Mouse (Mus musculus): ENCODE measurements around the gene Sufu. TPM values are rescaled to one million over a fixed set of nuclear protein-coding genes. Genes with fewer than 3 reads are reported as not detected.
A peak's percentile ranks its signal among the peaks of the same experiment; 100 is the strongest.

The Sufu gene
- polyA plus RNA-seq, 1 experiment from 2014 or later = 5.7 TPM

GRCm38 (mm10) chr19:46484518-46484917 lies 87.8 kb downstream of the Sufu start:
- Histone ChIP-seq H3K9ac (ENCODE audit: low read depth, low read length) (no peak overlapping the region), H3K36me3 (ENCODE audit: control insufficient read depth, insufficient read depth) (no peaks in the 10 kb centered on the region), H3K4me3 (ENCODE audit: low read depth, low read length) (no peak overlapping the region), H3K27ac (ENCODE audit: low read length) (peak overlapping the region; percentile 65), H3K4me1 (ENCODE audit: control insufficient read depth, low read depth, low read length) (peaks cover 46% of the 10 kb centered on the region), H3K4me2 (ENCODE audit: low read depth, low read length) (no peak overlapping the region), H3K27me3 (ENCODE audit: control insufficient read depth, insufficient read depth, low read depth, low read length) (no peaks in the 10 kb centered on the region), H3K9me3 (replicated peaks; ENCODE audit: control insufficient read depth, low read length) (no peaks in the 10 kb centered on the region)
- ATAC-seq (ENCODE audit: low read depth) = peak; percentile 70
- 73% methylated on average over 5 of the region's 5 CpGs for WGBS (ENCODE audit: insufficient replicate concordance)

DNA sequence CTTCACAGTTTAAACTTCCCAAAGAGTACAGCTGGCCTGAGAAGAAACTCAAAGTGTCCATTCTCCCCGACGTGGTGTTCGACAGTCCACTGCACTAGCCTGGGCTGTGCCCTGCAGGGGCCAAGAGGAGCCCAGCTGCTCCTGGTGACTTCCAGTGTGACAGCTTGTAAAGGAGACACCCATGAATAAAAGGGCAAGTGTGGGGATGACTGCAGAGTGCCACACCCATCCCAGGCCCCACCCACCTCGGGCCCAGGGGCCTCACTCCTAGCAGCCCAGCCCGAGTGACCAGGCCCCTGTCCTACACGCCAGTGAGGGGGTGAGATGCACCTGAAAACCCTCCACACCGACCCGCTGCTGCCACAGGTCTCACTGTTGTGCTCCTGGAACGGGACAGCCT lies 89.2 kb downstream of the Sufu start:
- H3K4me1 ChIP-seq (ENCODE audit: control insufficient read depth, low read depth, low read length) = peaks cover 46% of the 10 kb centered on the region
- no peaks in the 10 kb centered on the region for H3K27me3 ChIP-seq (ENCODE audit: control insufficient read depth, insufficient read depth, low read depth, low read length)
- no peak for ATAC-seq (ENCODE audit: low read depth)
- 54% methylated on average over 9 of the region's 9 CpGs for WGBS (ENCODE audit: insufficient replicate concordance)
- H3K27ac ChIP-seq (ENCODE audit: low read length) = no peak overlapping the region
- H3K36me3 ChIP-seq (ENCODE audit: control insufficient read depth, insufficient read depth) = no peaks in the 10 kb centered on the region
- H3K9ac ChIP-seq (ENCODE audit: low read depth, low read length) = no peak overlapping the region
- no peaks in the 10 kb centered on the region for H3K9me3 ChIP-seq (replicated peaks; ENCODE audit: control insufficient read depth, low read length)
- H3K4me3 ChIP-seq (ENCODE audit: low read depth, low read length) = no peak overlapping the region
- H3K4me2 ChIP-seq (ENCODE audit: low read depth, low read length) = no peak overlapping the region

GRCm38 (mm10) chr19:46486709-46487108 lies 90.0 kb downstream of the Sufu start:
- H3K9ac ChIP-seq (ENCODE audit: low read depth, low read length) = no peak overlapping the region
- H3K4me2 ChIP-seq (ENCODE audit: low read depth, low read length) = no peak overlapping the region
- peaks cover 44% of the 10 kb centered on the region for H3K4me1 ChIP-seq (ENCODE audit: control insufficient read depth, low read depth, low read length)
- ATAC-seq (ENCODE audit: low read depth) = no peak
- H3K4me3 ChIP-seq (ENCODE audit: low read depth, low read length) = no peak overlapping the region
- 11% methylated on average over 2 of the region's 2 CpGs for WGBS (ENCODE audit: insufficient replicate concordance)
- H3K27ac ChIP-seq (ENCODE audit: low read length) = 0 out of 2 replicates have a peak overlapping the region, but pooled peaks have one; percentile 14
- H3K27me3 ChIP-seq (ENCODE audit: control insufficient read depth, insufficient read depth, low read depth, low read length) = no peaks in the 10 kb centered on the region
- no peaks in the 10 kb centered on the region for H3K9me3 ChIP-seq (replicated peaks; ENCODE audit: control insufficient read depth, low read length)
- H3K36me3 ChIP-seq (ENCODE audit: control insufficient read depth, insufficient read depth) = no peaks in the 10 kb centered on the region

- H3K36me3 ChIP-seq (ENCODE audit: control insufficient read depth, insufficient read depth) = no peaks in the 10 kb centered on the region
- no peak overlapping the region for H3K9ac ChIP-seq (ENCODE audit: low read depth, low read length)
- H3K27me3 ChIP-seq (ENCODE audit: control insufficient read depth, insufficient read depth, low read depth, low read length) = no peaks in the 10 kb centered on the region
- ATAC-seq (ENCODE audit: low read depth) = no peak
- H3K4me2 ChIP-seq (ENCODE audit: low read depth, low read length) = no peak overlapping the region
- no peak overlapping the region for H3K4me3 ChIP-seq (ENCODE audit: low read depth, low read length)
- peaks cover 22% of the 10 kb centered on the region for H3K4me1 ChIP-seq (ENCODE audit: control insufficient read depth, low read depth, low read length)
- no peak overlapping the region for H3K27ac ChIP-seq (ENCODE audit: low read length)
- WGBS (ENCODE audit: insufficient replicate concordance) = 64% methylated on average over 1 of the region's 1 CpGs
- H3K9me3 ChIP-seq (replicated peaks; ENCODE audit: control insufficient read depth, low read length) = no peaks in the 10 kb centered on the region
These were observed 92.8 kb downstream of the Sufu start for GRCm38 (mm10) chr19:46489448-46489847.

DNA sequence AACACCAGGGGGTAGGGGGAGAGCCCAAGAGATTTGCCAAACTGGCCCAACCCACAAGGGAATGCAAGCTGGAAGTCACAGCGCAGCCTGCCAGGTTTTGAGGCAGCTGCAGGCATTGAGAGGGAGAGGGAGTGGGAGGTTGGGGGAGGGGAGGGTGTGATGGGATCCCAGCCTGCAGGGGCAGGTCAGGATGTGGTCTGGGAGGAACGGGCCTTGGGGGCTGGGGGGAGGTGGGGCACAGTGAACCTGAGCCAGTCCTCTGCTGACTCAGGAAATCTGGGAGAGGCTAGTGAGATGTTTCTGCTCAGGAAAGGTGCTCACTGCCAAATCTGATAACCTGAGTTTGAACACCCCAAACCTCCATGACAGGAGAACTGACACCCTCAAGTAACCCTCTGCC lies 93.9 kb downstream of the Sufu start:
- no peak for ATAC-seq (ENCODE audit: low read depth)

DNA sequence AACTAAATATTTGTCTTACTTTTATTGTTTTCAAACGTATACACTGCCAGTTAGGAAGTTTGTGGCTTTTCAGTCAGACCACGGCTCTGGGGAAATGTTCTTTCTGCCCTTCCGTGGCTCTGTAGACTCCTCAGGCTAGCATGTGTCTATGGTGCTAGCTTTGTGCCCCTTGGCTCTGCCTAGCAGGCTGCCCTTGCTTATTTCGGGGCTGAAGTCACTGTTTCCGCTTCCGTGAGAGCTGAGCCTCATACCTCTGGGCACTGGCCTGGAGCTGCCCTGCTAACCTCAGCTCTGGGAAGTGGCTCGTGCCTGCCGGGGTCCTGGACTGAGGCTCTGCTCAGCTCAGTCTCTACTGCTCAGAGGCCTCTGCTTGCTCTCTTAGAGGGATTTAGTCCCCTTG lies 98.4 kb downstream of the Sufu start:
- Histone ChIP-seq H3K9ac (ENCODE audit: low read depth, low read length) (no peak overlapping the region), H3K9me3 (replicated peaks; ENCODE audit: control insufficient read depth, low read length) (no peaks in the 10 kb centered on the region), H3K36me3 (ENCODE audit: control insufficient read depth, insufficient read depth) (no peaks in the 10 kb centered on the region), H3K27me3 (ENCODE audit: control insufficient read depth, insufficient read depth, low read depth, low read length) (no peaks in the 10 kb centered on the region), H3K4me1 (ENCODE audit: control insufficient read depth, low read depth, low read length) (peaks cover 8% of the 10 kb centered on the region), H3K4me3 (ENCODE audit: low read depth, low read length) (no peak overlapping the region), H3K4me2 (ENCODE audit: low read depth, low read length) (no peak overlapping the region), H3K27ac (ENCODE audit: low read length) (no peak overlapping the region)
- WGBS (ENCODE audit: insufficient replicate concordance) = 50% methylated on average over 8 of the region's 8 CpGs
- ATAC-seq (ENCODE audit: low read depth) = no peak

More for the DNA sequence above, 93.9 kb downstream of the Sufu start:
- no peak overlapping the region for H3K4me3 ChIP-seq (ENCODE audit: low read depth, low read length)
- no peak overlapping the region for H3K4me2 ChIP-seq (ENCODE audit: low read depth, low read length)
- H3K9me3 ChIP-seq (replicated peaks; ENCODE audit: control insufficient read depth, low read length) = no peaks in the 10 kb centered on the region
- H3K9ac ChIP-seq (ENCODE audit: low read depth, low read length) = no peak overlapping the region
- peaks cover 12% of the 10 kb centered on the region for H3K4me1 ChIP-seq (ENCODE audit: control insufficient read depth, low read depth, low read length)
- H3K36me3 ChIP-seq (ENCODE audit: control insufficient read depth, insufficient read depth) = no peaks in the 10 kb centered on the region
- WGBS (ENCODE audit: insufficient replicate concordance) = 18% methylated on average over 2 of the region's 2 CpGs
- H3K27ac ChIP-seq (ENCODE audit: low read length) = no peak overlapping the region
- H3K27me3 ChIP-seq (ENCODE audit: control insufficient read depth, insufficient read depth, low read depth, low read length) = no peaks in the 10 kb centered on the region

GRCm38 (mm10) chr19:46497230-46497629 lies 100.5 kb downstream of the Sufu start:
- H3K4me2 ChIP-seq (ENCODE audit: low read depth, low read length) = no peak overlapping the region
- ATAC-seq (ENCODE audit: low read depth) = no peak
- no peak overlapping the region for H3K4me3 ChIP-seq (ENCODE audit: low read depth, low read length)
- WGBS (ENCODE audit: insufficient replicate concordance) = 65% methylated on average over 2 of the region's 2 CpGs
- H3K36me3 ChIP-seq (ENCODE audit: control insufficient read depth, insufficient read depth) = no peaks in the 10 kb centered on the region
- no peak overlapping the region for H3K27ac ChIP-seq (ENCODE audit: low read length)
- peaks cover 8% of the 10 kb centered on the region for H3K4me1 ChIP-seq (ENCODE audit: control insufficient read depth, low read depth, low read length)
- H3K9me3 ChIP-seq (replicated peaks; ENCODE audit: control insufficient read depth, low read length) = no peaks in the 10 kb centered on the region
- H3K9ac ChIP-seq (ENCODE audit: low read depth, low read length) = no peak overlapping the region
- H3K27me3 ChIP-seq (ENCODE audit: control insufficient read depth, insufficient read depth, low read depth, low read length) = no peaks in the 10 kb centered on the region

GRCm38 (mm10) chr19:46499539-46499835 lies 102.8 kb downstream of the Sufu start:
- WGBS (ENCODE audit: insufficient replicate concordance) = 6% methylated on average over 3 of the region's 3 CpGs
- peaks cover 19% of the 10 kb centered on the region for H3K4me1 ChIP-seq (ENCODE audit: control insufficient read depth, low read depth, low read length)
- no peaks in the 10 kb centered on the region for H3K27me3 ChIP-seq (ENCODE audit: control insufficient read depth, insufficient read depth, low read depth, low read length)
- H3K36me3 ChIP-seq (ENCODE audit: control insufficient read depth, insufficient read depth) = no peaks in the 10 kb centered on the region
- H3K4me2 ChIP-seq (ENCODE audit: low read depth, low read length) = peak overlapping the region; percentile 98
- H3K27ac ChIP-seq (ENCODE audit: low read length) = peak overlapping the region; percentile 73
- no peak overlapping the region for H3K9ac ChIP-seq (ENCODE audit: low read depth, low read length)
- ATAC-seq (ENCODE audit: low read depth) = no peak
- H3K9me3 ChIP-seq (replicated peaks; ENCODE audit: control insufficient read depth, low read length) = no peaks in the 10 kb centered on the region
- peak overlapping the region; percentile 85 for H3K4me3 ChIP-seq (ENCODE audit: low read depth, low read length)

GRCm38 (mm10) chr19:46499836-46500580 lies 103.3 kb downstream of the Sufu start:
- WGBS (ENCODE audit: insufficient replicate concordance) = under 1% methylated on average over 50 of the region's 52 CpGs
- peaks cover 25% of the 10 kb centered on the region for H3K4me1 ChIP-seq (ENCODE audit: control insufficient read depth, low read depth, low read length)

More at GRCm38 (mm10) chr19:46499836-46500580, 103.3 kb downstream of the Sufu start:
- H3K9me3 ChIP-seq (replicated peaks; ENCODE audit: control insufficient read depth, low read length) = no peaks in the 10 kb centered on the region
- peak overlapping the region; percentile 98 for H3K4me2 ChIP-seq (ENCODE audit: low read depth, low read length)
- peak overlapping the region; percentile 97 for H3K27ac ChIP-seq (ENCODE audit: low read length)
- H3K36me3 ChIP-seq (ENCODE audit: control insufficient read depth, insufficient read depth) = no peaks in the 10 kb centered on the region
- H3K9ac ChIP-seq (ENCODE audit: low read depth, low read length) = peak overlapping the region; percentile 91
- H3K27me3 ChIP-seq (ENCODE audit: control insufficient read depth, insufficient read depth, low read depth, low read length) = no peaks in the 10 kb centered on the region
- peak; percentile 60 for ATAC-seq (ENCODE audit: low read depth)
- H3K4me3 ChIP-seq (ENCODE audit: low read depth, low read length) = peak overlapping the region; percentile 85

Measured in liver, embryonic 16.5 days (tissue).